Mouse (Mus musculus): ENCODE data around the gene Gimd1. TPM values are rescaled to one million over a fixed set of nuclear protein-coding genes. Genes with fewer than 3 reads are reported as not detected.

Gimd1 gene
- not detected in 2 replicates for polyA plus RNA-seq (2015; fragmentation: Nextera tagmentation; extraction: Ambion mirVana)

GRCm38 (mm10) chr3:132629601-132630239 lies at the start of gene Gimd1:
Gene Gimd1, plus strand, starts transcription at chr3:132629820.
- no peaks in the 10 kb centered on the region for H3K4me1 ChIP-seq (ENCODE audit: control insufficient read depth, insufficient read depth, low read length)
- no peak within 1 kb of the TSS for H3K4me2 ChIP-seq (ENCODE audit: low read depth, low read length)
- no peak for ATAC-seq (replicated peaks; ENCODE audit: extremely low read depth, insufficient read depth, low FRiP score)
- H3K27ac ChIP-seq (ENCODE audit: low read length), result no peak within 1 kb of the TSS
- H3K27me3 ChIP-seq (ENCODE audit: control insufficient read depth, insufficient read depth, low read length), result no peaks in the 10 kb centered on the region
- no peaks in the 10 kb centered on the region for H3K36me3 ChIP-seq (ENCODE audit: control insufficient read depth, insufficient read depth)
- no peaks in the 10 kb centered on the region for H3K9me3 ChIP-seq (replicated peaks; ENCODE audit: control insufficient read depth, low read length)
- 82% methylated on average over 11 of the region's 11 CpGs for WGBS
- no peak within 1 kb of the TSS for H3K9ac ChIP-seq (ENCODE audit: low read length)
- H3K4me3 ChIP-seq (ENCODE audit: low read length), result no peak within 1 kb of the TSS

DNA sequence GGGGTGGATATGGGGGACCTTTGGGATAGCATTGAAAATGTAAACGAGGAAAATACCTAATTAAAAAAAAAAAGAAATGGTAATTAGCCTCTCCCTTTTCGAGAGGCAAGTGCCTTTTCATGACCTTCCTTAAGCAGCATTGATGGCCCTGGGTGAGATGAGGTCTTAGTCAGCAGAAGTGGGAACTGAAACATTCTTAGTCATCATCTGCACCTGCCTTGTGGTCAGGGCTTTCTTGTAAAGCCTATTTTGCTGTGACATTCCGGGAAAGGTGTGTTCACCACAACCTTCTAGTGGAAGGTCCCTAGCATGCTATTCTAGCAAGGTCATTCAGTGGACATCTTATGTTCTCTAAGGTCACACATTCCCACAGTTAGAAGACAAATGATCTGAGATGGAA lies 48.4 kb upstream of the Gimd1 start:
- no peak for ATAC-seq (replicated peaks; ENCODE audit: extremely low read depth, insufficient read depth, low FRiP score)
- Histone ChIP-seq H3K9me3 (replicated peaks; ENCODE audit: control insufficient read depth, low read length) (no peaks in the 10 kb centered on the region), H3K4me2 (ENCODE audit: low read depth, low read length) (no peak overlapping the region), H3K27me3 (ENCODE audit: control insufficient read depth, insufficient read depth, low read length) (no peaks in the 10 kb centered on the region), H3K4me3 (ENCODE audit: low read length) (no peak overlapping the region), H3K27ac (ENCODE audit: low read length) (no peak overlapping the region), H3K4me1 (ENCODE audit: control insufficient read depth, insufficient read depth, low read length) (no peaks in the 10 kb centered on the region), H3K36me3 (ENCODE audit: control insufficient read depth, insufficient read depth) (no peaks in the 10 kb centered on the region), H3K9ac (ENCODE audit: low read length) (no peak overlapping the region)
- WGBS, result 58% methylated on average over 3 of the region's 3 CpGs

GRCm38 (mm10) chr3:132582339-132582738 lies 47.3 kb upstream of the Gimd1 start:
- no peak for ATAC-seq (replicated peaks; ENCODE audit: extremely low read depth, insufficient read depth, low FRiP score)

GRCm38 (mm10) chr3:132585122-132585972 lies 44.3 kb upstream of the Gimd1 start:
- no peak overlapping the region for H3K27ac ChIP-seq (ENCODE audit: low read length)
- ATAC-seq (replicated peaks; ENCODE audit: extremely low read depth, insufficient read depth, low FRiP score), result no peak
- WGBS, result 70% methylated on average over 8 of the region's 8 CpGs

More at GRCm38 (mm10) chr3:132582339-132582738, 47.3 kb upstream of the Gimd1 start:
- no peaks in the 10 kb centered on the region for H3K9me3 ChIP-seq (replicated peaks; ENCODE audit: control insufficient read depth, low read length)
- no peak overlapping the region for H3K4me3 ChIP-seq (ENCODE audit: low read length)
- H3K36me3 ChIP-seq (ENCODE audit: control insufficient read depth, insufficient read depth), result no peaks in the 10 kb centered on the region
- no peaks in the 10 kb centered on the region for H3K27me3 ChIP-seq (ENCODE audit: control insufficient read depth, insufficient read depth, low read length)
- H3K27ac ChIP-seq (ENCODE audit: low read length), result no peak overlapping the region
- H3K4me1 ChIP-seq (ENCODE audit: control insufficient read depth, insufficient read depth, low read length), result no peaks in the 10 kb centered on the region
- H3K9ac ChIP-seq (ENCODE audit: low read length), result no peak overlapping the region
- WGBS, result 44% methylated on average over 4 of the region's 4 CpGs
- no peak overlapping the region for H3K4me2 ChIP-seq (ENCODE audit: low read depth, low read length)

GRCm38 (mm10) chr3:132588146-132588545 lies 41.5 kb upstream of the Gimd1 start:
- no peaks in the 10 kb centered on the region for H3K36me3 ChIP-seq (ENCODE audit: control insufficient read depth, insufficient read depth)
- 73% methylated on average over 1 of the region's 1 CpGs for WGBS
- H3K9ac ChIP-seq (ENCODE audit: low read length), result no peak overlapping the region
- H3K4me1 ChIP-seq (ENCODE audit: control insufficient read depth, insufficient read depth, low read length), result no peaks in the 10 kb centered on the region
- no peak for ATAC-seq (replicated peaks; ENCODE audit: extremely low read depth, insufficient read depth, low FRiP score)
- no peaks in the 10 kb centered on the region for H3K27me3 ChIP-seq (ENCODE audit: control insufficient read depth, insufficient read depth, low read length)
- H3K9me3 ChIP-seq (replicated peaks; ENCODE audit: control insufficient read depth, low read length), result no peaks in the 10 kb centered on the region
- no peak overlapping the region for H3K27ac ChIP-seq (ENCODE audit: low read length)
- H3K4me3 ChIP-seq (ENCODE audit: low read length), result no peak overlapping the region
- H3K4me2 ChIP-seq (ENCODE audit: low read depth, low read length), result no peak overlapping the region

More at GRCm38 (mm10) chr3:132585122-132585972, 44.3 kb upstream of the Gimd1 start:
- Histone ChIP-seq H3K9ac (ENCODE audit: low read length) (no peak overlapping the region), H3K36me3 (ENCODE audit: control insufficient read depth, insufficient read depth) (no peaks in the 10 kb centered on the region), H3K4me2 (ENCODE audit: low read depth, low read length) (no peak overlapping the region), H3K27me3 (ENCODE audit: control insufficient read depth, insufficient read depth, low read length) (no peaks in the 10 kb centered on the region), H3K4me1 (ENCODE audit: control insufficient read depth, insufficient read depth, low read length) (no peaks in the 10 kb centered on the region), H3K4me3 (ENCODE audit: low read length) (no peak overlapping the region), H3K9me3 (replicated peaks; ENCODE audit: control insufficient read depth, low read length) (no peaks in the 10 kb centered on the region)

- Histone ChIP-seq H3K9me3 (replicated peaks; ENCODE audit: control insufficient read depth, low read length) (no peaks in the 10 kb centered on the region), H3K4me2 (ENCODE audit: low read depth, low read length) (no peak overlapping the region), H3K27me3 (ENCODE audit: control insufficient read depth, insufficient read depth, low read length) (no peaks in the 10 kb centered on the region), H3K4me1 (ENCODE audit: control insufficient read depth, insufficient read depth, low read length) (no peaks in the 10 kb centered on the region), H3K4me3 (ENCODE audit: low read length) (no peak overlapping the region), H3K9ac (ENCODE audit: low read length) (no peak overlapping the region), H3K36me3 (ENCODE audit: control insufficient read depth, insufficient read depth) (no peaks in the 10 kb centered on the region), H3K27ac (ENCODE audit: low read length) (no peak overlapping the region)
- ATAC-seq (replicated peaks; ENCODE audit: extremely low read depth, insufficient read depth, low FRiP score), result no peak
- WGBS, result 55% methylated on average over 3 of the region's 3 CpGs
These were observed 39.6 kb upstream of the Gimd1 start for GRCm38 (mm10) chr3:132590010-132590409.

DNA sequence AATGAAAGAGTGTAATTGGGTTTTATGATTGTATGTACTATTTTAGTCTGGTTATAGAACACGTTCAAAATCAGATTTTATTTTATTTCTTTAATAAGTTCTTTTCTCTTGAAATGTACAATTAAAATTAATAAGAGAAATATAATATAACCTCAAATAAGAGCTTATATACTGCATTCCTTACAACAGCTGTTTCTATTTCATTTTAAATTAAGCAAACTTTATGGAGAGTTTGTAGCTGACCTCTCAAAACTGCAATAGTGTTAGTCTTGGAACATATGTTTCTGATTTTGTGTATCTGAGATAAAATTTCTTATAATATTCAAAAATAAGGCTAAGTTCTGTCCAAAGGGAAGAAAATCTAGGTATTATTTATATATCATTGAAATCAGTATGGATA lies 39.0 kb upstream of the Gimd1 start:
- H3K9ac ChIP-seq (ENCODE audit: low read length), result no peak overlapping the region
- WGBS, result 58% methylated on average over 1 of the region's 1 CpGs
- no peak overlapping the region for H3K27ac ChIP-seq (ENCODE audit: low read length)
- H3K36me3 ChIP-seq (ENCODE audit: control insufficient read depth, insufficient read depth), result no peaks in the 10 kb centered on the region
- no peak for ATAC-seq (replicated peaks; ENCODE audit: extremely low read depth, insufficient read depth, low FRiP score)
- no peaks in the 10 kb centered on the region for H3K9me3 ChIP-seq (replicated peaks; ENCODE audit: control insufficient read depth, low read length)
- no peak overlapping the region for H3K4me2 ChIP-seq (ENCODE audit: low read depth, low read length)
- no peaks in the 10 kb centered on the region for H3K27me3 ChIP-seq (ENCODE audit: control insufficient read depth, insufficient read depth, low read length)
- no peak overlapping the region for H3K4me3 ChIP-seq (ENCODE audit: low read length)
- no peaks in the 10 kb centered on the region for H3K4me1 ChIP-seq (ENCODE audit: control insufficient read depth, insufficient read depth, low read length)

DNA sequence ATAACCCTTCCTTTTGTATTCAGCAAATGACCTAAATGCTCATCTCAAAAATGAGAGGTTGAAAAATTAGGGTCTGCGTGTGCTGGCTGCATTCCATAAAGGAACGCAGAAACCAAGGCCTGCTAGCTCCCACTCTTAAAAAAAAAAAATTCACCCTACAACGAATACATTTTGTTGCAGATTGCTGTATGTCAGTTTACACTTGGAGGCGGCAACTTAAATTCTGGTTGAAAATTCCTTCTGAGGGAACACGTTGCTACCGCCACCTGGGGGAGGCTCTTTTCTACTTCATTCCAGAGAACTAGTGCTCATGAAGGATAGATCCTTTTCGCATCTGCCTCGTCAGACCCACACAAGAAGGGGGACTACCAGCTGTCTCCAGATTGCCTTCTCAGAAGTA lies 879 bp upstream of the Gimd1 start:
- Histone ChIP-seq H3K27me3 (ENCODE audit: control insufficient read depth, insufficient read depth, low read length) (no peaks in the 10 kb centered on the region), H3K27ac (ENCODE audit: low read length) (no peak overlapping the region), H3K4me1 (ENCODE audit: control insufficient read depth, insufficient read depth, low read length) (no peaks in the 10 kb centered on the region), H3K9me3 (replicated peaks; ENCODE audit: control insufficient read depth, low read length) (no peaks in the 10 kb centered on the region), H3K9ac (ENCODE audit: low read length) (no peak overlapping the region), H3K4me3 (ENCODE audit: low read length) (no peak overlapping the region), H3K4me2 (ENCODE audit: low read depth, low read length) (no peak overlapping the region), H3K36me3 (ENCODE audit: control insufficient read depth, insufficient read depth) (no peaks in the 10 kb centered on the region)
- no peak for ATAC-seq (replicated peaks; ENCODE audit: extremely low read depth, insufficient read depth, low FRiP score)
- WGBS, result 38% methylated on average over 8 of the region's 8 CpGs

- H3K4me1 ChIP-seq (ENCODE audit: control insufficient read depth, insufficient read depth, low read length), result no peaks in the 10 kb centered on the region
- no peaks in the 10 kb centered on the region for H3K36me3 ChIP-seq (ENCODE audit: control insufficient read depth, insufficient read depth)
- no peak overlapping the region for H3K4me2 ChIP-seq (ENCODE audit: low read depth, low read length)
- H3K9me3 ChIP-seq (replicated peaks; ENCODE audit: control insufficient read depth, low read length), result no peaks in the 10 kb centered on the region
- no peak overlapping the region for H3K27ac ChIP-seq (ENCODE audit: low read length)
- ATAC-seq (replicated peaks; ENCODE audit: extremely low read depth, insufficient read depth, low FRiP score), result no peak
- WGBS, result 58% methylated on average over 2 of the region's 2 CpGs
- H3K4me3 ChIP-seq (ENCODE audit: low read length), result no peak overlapping the region
- H3K27me3 ChIP-seq (ENCODE audit: control insufficient read depth, insufficient read depth, low read length), result no peaks in the 10 kb centered on the region
- no peak overlapping the region for H3K9ac ChIP-seq (ENCODE audit: low read length)
These were observed 3.6 kb downstream of the Gimd1 start for GRCm38 (mm10) chr3:132633261-132633660.

All from heart, embryonic 16.5 days (tissue).